Mouse (Mus musculus): ENCODE measurements around the gene Mpl.

The Mpl gene

GRCm38 (mm10) chr4:118427768-118428451, 29.4 kb downstream of the Mpl start, which contains the start of gene Elovl1:
TSS of gene Elovl1 (plus strand) at chr4:118428093.
- peak; percentile 87 for DNase-seq (ENCODE audit: low spot score)

GRCm38 (mm10) chr4:118427415-118427767, 29.9 kb downstream of the Mpl start:
- no peak for DNase-seq (ENCODE audit: low spot score)

GRCm38 (mm10) chr4:118425374-118425773, 31.9 kb downstream of the Mpl start:
- DNase-seq (ENCODE audit: low spot score), result no peak

DNA sequence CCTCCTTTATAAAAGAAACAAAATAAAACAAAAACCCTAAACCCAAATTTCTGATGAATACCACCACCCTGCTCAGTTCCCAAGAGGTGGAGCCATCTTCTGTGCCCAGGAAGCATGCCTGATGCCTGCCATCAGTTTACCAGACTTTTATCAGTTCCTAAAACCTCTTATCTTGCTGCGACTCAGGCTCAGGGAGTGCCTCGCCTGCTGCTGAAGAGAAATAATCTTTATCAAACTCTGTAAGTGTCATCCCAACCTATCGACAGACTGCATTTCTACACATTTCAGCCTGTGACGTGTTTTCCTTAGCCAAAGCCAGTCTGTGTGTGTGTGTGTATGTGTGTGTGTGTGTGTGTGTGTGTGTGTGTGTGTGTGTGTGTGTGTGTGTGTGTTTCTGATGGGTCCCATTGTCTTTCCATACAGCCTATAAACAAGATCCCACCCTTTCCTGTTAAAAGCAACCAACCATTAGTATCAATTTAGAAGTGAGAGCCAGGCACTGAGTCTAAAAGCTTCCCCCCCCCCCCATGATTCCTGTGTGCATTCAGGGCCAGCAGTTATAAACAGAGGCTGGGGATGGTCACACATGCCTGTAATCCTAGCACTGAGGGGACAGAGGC, 32.7 kb downstream of the Mpl start:
- DNase-seq (ENCODE audit: low spot score), result no peak

DNA sequence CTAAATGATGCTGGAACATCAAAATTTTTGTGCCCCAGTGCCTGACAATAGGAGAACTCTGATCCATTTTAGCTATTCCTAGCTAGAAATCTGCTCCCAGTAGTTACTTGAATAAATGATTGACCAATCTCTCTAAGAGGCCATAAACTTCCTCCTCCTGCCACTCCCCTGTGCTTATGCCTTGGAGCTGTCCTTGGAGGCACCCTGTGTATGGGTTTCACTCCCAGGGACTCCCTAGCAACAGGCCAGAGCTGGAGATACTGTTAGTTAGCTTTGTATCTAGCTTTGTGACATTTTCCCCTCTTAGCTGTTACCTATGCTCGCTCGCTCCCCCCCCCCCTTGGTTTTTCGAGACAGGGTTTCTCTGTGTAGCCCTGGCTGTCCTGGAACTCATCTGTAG, 35.9 kb downstream of the Mpl start:
- no peak for DNase-seq (ENCODE audit: low spot score)

DNA sequence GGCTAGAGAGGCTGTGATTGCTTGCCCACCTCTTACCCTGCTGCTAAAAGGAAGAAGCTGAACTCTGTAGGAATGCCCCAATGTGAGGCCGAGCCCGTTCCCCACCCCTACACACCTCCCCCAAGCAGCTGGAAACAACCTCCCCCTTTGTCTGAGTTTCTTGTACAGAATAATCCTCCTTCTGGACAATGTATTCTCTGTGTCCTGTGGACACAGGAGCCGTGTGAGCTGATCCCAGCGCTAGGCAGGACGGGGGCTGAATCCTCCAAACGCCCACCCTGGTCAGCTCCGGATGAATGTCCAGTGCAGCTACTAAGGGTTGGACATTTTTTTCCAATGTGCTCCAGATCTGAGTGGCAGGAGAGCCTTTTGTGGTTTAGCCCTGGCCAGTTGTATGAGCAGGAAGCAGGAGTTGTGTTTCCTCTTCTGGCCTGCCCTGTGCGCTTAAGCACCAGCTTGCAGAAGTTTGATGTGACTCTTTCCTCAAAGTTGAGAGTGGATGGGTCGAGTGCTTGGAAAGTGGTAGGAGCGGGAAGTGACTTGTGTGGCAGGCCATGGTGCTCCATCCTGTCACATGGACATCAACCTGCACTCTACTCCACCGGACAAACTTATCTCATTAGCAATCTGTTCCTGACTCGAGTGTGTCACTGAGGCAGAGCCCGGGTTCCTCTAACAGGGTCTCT, 40.1 kb downstream of the Mpl start:
- DNase-seq (ENCODE audit: low spot score), result no peak

GRCm38 (mm10) chr4:118416329-118416728, 41.0 kb downstream of the Mpl start:
- no peak for DNase-seq (ENCODE audit: low spot score)

- no peak for DNase-seq (ENCODE audit: low spot score)
These were observed 41.5 kb downstream of the Mpl start for GRCm38 (mm10) chr4:118415779-118416178.

DNA sequence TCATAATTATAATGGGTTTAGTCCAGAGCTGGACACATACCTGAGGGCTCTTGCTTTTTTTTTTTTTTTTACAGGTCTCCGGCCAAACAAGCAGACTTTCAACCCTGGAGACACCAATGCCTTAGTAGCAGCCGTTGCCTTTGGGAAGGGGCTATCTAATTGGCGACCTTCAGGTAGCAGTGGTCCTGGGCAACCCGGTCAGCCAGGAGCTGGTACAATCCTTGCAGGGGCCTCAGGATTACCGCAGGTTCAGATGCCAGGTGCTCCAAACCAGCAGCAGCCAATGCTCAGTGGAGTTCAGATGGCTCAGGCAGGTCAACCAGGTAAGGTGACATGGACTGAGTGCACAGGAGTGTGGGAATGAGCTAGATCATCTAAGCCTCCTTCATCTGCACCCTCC, 43.8 kb downstream of the Mpl start:
- no peak for DNase-seq (ENCODE audit: low spot score)

DNA sequence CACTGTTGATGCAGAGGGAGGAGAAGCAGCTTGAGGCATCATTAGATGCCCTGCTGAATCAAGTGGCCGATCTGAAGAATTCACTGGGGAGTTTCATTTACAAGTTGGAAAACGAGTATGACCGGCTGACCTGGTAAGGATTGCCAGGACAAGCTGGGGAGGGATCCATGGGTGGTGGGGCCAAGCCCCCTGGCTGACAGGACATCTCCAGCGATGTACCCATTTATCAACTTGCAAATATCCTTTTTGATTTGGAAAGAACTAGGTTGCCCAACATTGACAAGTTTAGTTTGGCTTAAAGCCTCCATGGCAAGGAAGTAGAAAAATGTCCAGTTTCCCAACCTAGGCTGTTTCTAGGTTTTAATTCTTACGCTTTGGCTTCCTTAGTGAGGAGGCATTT, 46.4 kb downstream of the Mpl start:
- DNase-seq (ENCODE audit: low spot score), result no peak

DNA sequence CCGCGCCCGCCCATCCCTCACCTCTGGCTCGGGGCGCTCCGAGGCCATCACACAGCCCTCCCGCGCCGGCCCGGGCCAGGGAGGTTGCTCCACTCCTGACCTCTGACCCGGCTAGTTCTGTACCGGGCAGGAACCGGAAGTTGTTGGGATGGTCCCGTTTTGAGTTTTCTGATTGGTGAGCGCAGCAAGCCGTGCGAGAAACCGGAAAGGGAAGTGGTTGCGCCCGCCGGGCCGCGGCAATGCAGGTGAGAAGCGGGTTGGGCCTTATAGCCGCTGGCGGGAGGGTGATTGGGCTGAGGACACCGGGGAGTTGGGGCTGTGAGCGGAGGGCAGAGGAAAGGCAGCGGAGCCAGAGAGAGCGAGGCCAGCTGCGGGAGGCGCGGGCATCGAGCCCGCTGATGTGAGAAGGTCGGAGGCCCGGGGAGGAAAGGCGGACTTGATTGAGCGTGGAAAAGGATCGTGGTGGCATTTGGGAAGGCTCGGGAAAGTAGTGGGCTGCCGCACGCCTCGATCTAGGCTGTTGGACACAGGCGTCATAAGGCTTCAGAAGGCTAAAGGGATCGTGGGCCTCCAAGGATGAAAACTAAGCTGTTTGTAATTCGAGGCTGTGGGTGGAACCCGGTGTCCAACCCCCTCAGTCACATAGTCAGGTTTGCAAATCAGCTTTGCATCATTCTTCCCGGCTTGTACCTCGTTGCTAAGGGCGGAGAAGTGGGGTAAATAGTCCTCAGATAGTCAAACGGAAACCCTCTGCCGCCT, 48.0 kb downstream of the Mpl start, which contains the start of the genes Szt2 and Med8:
TSS of gene Szt2 (minus strand) at position 132 of the 759 bp plus-strand sequence.
TSS of gene Med8 (plus strand) at position 196 of the 759 bp plus-strand sequence.
- peak; percentile 94 for DNase-seq (ENCODE audit: low spot score)

GRCm38 (mm10) chr4:118402701-118403100, 54.6 kb downstream of the Mpl start:
- no peak for DNase-seq (ENCODE audit: low spot score)

- DNase-seq (ENCODE audit: low spot score), result no peak
These were observed 55.4 kb downstream of the Mpl start for GRCm38 (mm10) chr4:118401918-118402317.

GRCm38 (mm10) chr4:118401421-118401820, 55.9 kb downstream of the Mpl start:
- DNase-seq (ENCODE audit: low spot score), result no peak

DNA sequence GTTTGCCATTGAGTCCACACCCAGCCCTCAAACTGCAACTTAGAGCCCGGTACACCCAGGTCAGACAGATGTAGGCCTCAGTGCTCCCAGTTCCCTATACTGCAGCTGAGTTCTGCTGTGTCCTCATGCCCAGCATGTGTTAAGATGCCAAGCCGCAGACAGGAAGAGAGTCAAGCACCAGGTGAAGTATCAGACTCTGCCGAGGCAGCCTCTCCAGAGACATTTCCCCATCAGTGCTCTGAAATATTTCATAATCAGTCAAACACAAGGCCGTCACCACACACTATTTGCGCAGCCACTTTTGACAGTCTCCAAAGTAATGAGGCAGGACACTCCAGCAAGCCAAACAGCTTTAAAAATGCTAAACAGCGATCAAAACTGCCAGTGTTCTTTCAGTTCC, 58.9 kb downstream of the Mpl start:
- DNase-seq (ENCODE audit: low spot score), result no peak

DNA sequence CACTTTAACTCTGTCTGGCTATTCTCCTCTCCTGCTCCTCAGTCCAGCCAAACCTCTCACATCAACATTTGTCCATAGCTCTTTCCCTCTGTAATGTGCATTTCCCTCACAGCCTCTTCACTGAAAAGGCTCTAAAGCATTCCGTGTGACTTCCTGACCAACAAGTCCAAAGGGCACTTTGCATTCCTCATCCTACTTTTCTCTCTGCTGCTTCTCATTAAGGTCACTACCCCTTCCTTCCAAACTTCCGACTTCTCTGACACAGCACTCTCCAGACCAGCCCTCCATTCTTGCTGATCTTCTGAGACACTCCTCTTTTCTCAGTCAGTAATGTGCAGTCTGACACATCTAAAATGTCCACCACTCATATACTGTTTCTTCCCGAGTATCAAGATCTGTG, 60.9 kb downstream of the Mpl start:
- no peak for DNase-seq (ENCODE audit: low spot score)

DNA sequence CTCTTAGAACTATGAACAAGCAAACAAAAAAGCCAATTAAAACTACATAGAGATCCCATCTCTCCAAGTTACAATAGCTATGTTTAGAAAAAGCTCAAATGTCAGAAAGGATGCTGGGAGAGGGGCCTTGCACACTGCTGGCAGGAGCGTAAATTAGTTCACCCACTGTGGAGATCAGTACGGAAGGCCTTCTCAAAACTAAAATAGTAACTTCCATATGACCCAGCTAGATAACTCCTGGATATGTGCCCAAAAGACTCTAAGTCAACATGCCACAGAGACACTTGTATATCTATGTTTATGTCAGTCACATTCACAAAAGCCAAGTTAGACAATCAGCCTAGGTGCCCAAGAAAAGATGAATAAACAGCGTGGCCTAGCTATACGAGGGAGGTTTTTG, 62.0 kb downstream of the Mpl start:
- no peak for DNase-seq (ENCODE audit: low spot score)

DNA sequence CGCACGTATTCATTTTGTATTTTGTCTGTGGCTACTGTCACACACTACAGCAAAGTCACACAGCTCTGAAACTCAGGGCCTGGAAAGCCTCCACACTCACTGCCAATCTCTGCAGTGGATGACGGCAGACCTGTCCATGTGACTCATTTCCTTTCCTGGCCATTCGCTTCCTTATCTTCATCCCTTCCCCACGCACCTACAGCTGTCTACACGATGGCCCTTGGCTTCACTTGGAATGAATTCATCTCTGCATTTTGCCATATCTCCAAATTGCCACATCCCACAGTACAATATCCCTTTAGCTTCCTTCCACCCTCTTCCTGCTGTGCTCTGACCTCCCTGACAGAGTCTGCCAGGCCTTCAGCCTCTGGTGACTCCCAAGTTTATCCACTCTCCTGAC, 62.8 kb downstream of the Mpl start:
- no peak for DNase-seq (ENCODE audit: low spot score)
